Mouse (Mus musculus): ENCODE measurements around the gene Baz2b. TPM values are rescaled to one million over a fixed set of nuclear protein-coding genes. Genes with fewer than 3 reads are reported as not detected.
A peak's percentile ranks its signal among the peaks of the same experiment; 100 is the strongest.

Baz2b gene
- polyA plus RNA-seq, 1 experiment: 46.2 TPM

DNA sequence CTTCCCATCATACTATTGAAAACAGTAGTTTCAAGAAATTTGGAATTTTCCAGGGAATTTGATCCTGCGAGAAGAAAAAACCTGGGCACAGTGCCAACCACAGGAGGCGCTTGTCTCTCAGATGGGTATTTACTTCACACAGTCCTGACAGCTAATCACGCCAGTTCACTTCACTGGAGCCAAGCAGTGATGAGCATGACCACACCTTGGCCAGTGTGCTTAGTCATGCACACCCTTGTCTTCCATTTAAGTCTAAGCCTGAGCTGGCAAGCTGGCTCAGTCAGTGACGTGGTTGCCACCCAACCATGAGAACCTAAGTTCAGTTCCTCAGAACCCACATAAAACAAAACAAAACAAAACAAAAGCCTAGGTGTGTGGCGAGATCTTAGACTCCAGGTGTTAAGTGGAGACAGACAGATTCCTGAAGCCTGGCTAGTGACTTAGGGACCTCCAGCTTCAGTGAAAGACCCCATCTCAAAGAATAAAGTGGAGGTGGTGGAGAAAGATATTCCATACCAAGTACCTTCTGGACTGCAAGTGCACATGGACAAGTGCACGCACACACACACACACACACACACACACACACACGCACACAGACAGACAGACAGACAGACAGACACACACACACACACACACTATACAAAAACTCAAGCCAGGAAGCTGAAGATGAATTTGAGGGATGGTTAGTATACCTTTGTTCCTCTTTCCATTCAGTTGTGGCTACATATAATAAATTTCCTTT, 37.7 kb downstream of the Baz2b start:
- Histone ChIP-seq H3K4me3 (replicated peaks; ENCODE audit: insufficient read depth, low read depth, low read length) (no peak overlapping the region), H3K27ac (ENCODE audit: insufficient read depth, low read length) (no peak overlapping the region), H3K4me1 (ENCODE audit: control insufficient read depth, insufficient read depth, low read length) (peaks cover 3% of the 10 kb centered on the region), H3K27me3 (ENCODE audit: control insufficient read depth, insufficient read depth, low read length) (no peaks in the 10 kb centered on the region)
- WGBS: 42% methylated on average over 7 of the region's 7 CpGs
- DNase-seq: peak; percentile 33 to 61
- TF ChIP-seq POLR2A (IDR thresholded peaks at IDR 0.05; ENCODE audit: borderline replicate concordance, insufficient read depth, low read length) (no peak), CTCF (IDR thresholded peaks at IDR 0.05; ENCODE audit: borderline replicate concordance, insufficient read depth, low read depth, low read length) (peak; percentile 20; the same call in 1 of the 2 replicates)

GRCm38 (mm10) chr2:60166878-60167277, 42.8 kb downstream of the Baz2b start:
- Histone ChIP-seq H3K4me3 (replicated peaks; ENCODE audit: insufficient read depth, low read depth, low read length) (no peak overlapping the region), H3K4me1 (ENCODE audit: control insufficient read depth, insufficient read depth, low read length) (peaks cover 2% of the 10 kb centered on the region), H3K27me3 (ENCODE audit: control insufficient read depth, insufficient read depth, low read length) (no peaks in the 10 kb centered on the region), H3K27ac (ENCODE audit: insufficient read depth, low read length) (no peak overlapping the region)
- no peak for DNase-seq
- TF ChIP-seq POLR2A (IDR thresholded peaks at IDR 0.05; ENCODE audit: borderline replicate concordance, insufficient read depth, low read length) (no peak), CTCF (IDR thresholded peaks at IDR 0.05; ENCODE audit: borderline replicate concordance, insufficient read depth, low read depth, low read length) (no peak)
- WGBS: 93% methylated on average over 4 of the region's 4 CpGs

GRCm38 (mm10) chr2:60165679-60166078, 44.0 kb downstream of the Baz2b start:
- no peak overlapping the region for H3K4me3 ChIP-seq (replicated peaks; ENCODE audit: insufficient read depth, low read depth, low read length)
- no peak for TF ChIP-seq POLR2A (IDR thresholded peaks at IDR 0.05; ENCODE audit: borderline replicate concordance, insufficient read depth, low read length)
- TF ChIP-seq CTCF (IDR thresholded peaks at IDR 0.05; ENCODE audit: borderline replicate concordance, insufficient read depth, low read depth, low read length): no peak
- 95% methylated on average over 11 of the region's 11 CpGs for WGBS
- no peaks in the 10 kb centered on the region for H3K27me3 ChIP-seq (ENCODE audit: control insufficient read depth, insufficient read depth, low read length)
- H3K27ac ChIP-seq (ENCODE audit: insufficient read depth, low read length): no peak overlapping the region
- no peaks in the 10 kb centered on the region for H3K4me1 ChIP-seq (ENCODE audit: control insufficient read depth, insufficient read depth, low read length)
- DNase-seq: no peak

GRCm38 (mm10) chr2:60163744-60164143, 45.9 kb downstream of the Baz2b start:
- Histone ChIP-seq H3K4me3 (replicated peaks; ENCODE audit: insufficient read depth, low read depth, low read length) (no peak overlapping the region), H3K27ac (ENCODE audit: insufficient read depth, low read length) (no peak overlapping the region), H3K27me3 (ENCODE audit: control insufficient read depth, insufficient read depth, low read length) (no peaks in the 10 kb centered on the region), H3K4me1 (ENCODE audit: control insufficient read depth, insufficient read depth, low read length) (no peaks in the 10 kb centered on the region)
- WGBS: 93% methylated on average over 2 of the region's 2 CpGs
- no peak for TF ChIP-seq CTCF (IDR thresholded peaks at IDR 0.05; ENCODE audit: borderline replicate concordance, insufficient read depth, low read depth, low read length)
- no peak for TF ChIP-seq POLR2A (IDR thresholded peaks at IDR 0.05; ENCODE audit: borderline replicate concordance, insufficient read depth, low read length)
- no peak for DNase-seq

DNA sequence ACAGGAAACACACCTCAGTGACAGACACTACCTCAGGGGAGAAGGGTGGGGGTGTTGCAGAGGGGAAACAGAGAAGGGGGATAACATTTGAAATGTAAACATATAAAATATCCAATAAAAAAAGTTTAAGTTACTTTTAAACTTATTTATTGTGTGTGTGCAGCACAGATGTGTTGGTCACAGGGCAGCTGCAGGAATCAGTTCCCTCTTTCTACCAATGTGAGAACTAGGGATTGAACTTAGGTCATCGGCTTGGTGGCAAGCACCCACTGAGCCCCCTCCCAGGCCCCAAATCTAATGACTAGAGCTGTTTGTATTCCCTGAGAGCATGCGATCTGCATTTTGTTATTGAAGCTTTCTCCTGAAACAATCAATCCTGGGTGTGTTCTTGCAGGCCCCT, 57.2 kb downstream of the Baz2b start:
- no peak for DNase-seq
- Histone ChIP-seq H3K27ac (ENCODE audit: insufficient read depth, low read length) (no peak overlapping the region), H3K4me3 (replicated peaks; ENCODE audit: insufficient read depth, low read depth, low read length) (no peak overlapping the region), H3K27me3 (ENCODE audit: control insufficient read depth, insufficient read depth, low read length) (no peaks in the 10 kb centered on the region), H3K4me1 (ENCODE audit: control insufficient read depth, insufficient read depth, low read length) (no peaks in the 10 kb centered on the region)
- 88% methylated on average over 2 of the region's 2 CpGs for WGBS
- TF ChIP-seq POLR2A (IDR thresholded peaks at IDR 0.05; ENCODE audit: borderline replicate concordance, insufficient read depth, low read length) (no peak), CTCF (IDR thresholded peaks at IDR 0.05; ENCODE audit: borderline replicate concordance, insufficient read depth, low read depth, low read length) (no peak)

DNA sequence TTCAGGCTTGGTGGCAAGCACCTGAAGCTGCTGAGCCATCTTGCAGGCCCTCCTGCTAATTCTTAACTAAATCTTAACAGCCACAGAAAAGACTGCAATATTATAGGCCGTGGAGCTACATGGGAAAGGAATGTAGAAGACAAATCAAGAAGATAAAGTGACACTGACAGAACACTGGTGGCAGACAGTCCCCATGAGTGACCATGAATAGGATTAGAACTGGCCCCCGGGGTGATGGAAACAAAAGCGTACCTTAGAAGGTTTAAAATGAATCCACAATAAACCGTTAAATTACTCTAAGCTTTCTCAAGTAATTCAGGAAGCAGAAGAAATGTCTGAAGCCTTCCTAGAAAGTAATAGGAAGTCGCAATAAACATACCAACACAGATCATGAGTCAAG, 61.0 kb downstream of the Baz2b start:
- DNase-seq: no peak
- no peak overlapping the region for H3K4me3 ChIP-seq (replicated peaks; ENCODE audit: insufficient read depth, low read depth, low read length)
- no peaks in the 10 kb centered on the region for H3K4me1 ChIP-seq (ENCODE audit: control insufficient read depth, insufficient read depth, low read length)
- no peaks in the 10 kb centered on the region for H3K27me3 ChIP-seq (ENCODE audit: control insufficient read depth, insufficient read depth, low read length)
- no peak overlapping the region for H3K27ac ChIP-seq (ENCODE audit: insufficient read depth, low read length)
- TF ChIP-seq CTCF (IDR thresholded peaks at IDR 0.05; ENCODE audit: borderline replicate concordance, insufficient read depth, low read depth, low read length): no peak
- TF ChIP-seq POLR2A (IDR thresholded peaks at IDR 0.05; ENCODE audit: borderline replicate concordance, insufficient read depth, low read length): no peak
- 49% methylated on average over 5 of the region's 5 CpGs for WGBS

DNA sequence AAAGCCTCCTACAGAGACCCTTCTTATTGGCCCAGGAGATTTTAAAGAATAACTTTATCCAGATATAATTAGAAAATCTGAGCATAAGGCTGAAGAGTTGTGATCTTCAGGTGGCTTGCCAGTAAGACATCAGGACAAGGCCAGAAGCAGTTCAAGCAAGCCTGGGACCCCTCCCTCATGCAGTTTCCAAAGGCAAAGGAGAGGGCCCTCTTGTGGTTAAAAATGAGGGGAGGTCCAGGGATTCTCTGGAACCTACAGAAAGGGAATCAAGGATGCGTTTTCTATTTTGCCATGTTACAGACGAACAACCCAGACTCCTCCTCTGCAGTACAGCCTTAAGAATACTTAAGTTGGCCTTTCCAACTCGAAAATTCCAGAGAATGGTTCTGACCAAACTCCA, 62.2 kb downstream of the Baz2b start:
- H3K27ac ChIP-seq (ENCODE audit: insufficient read depth, low read length): no peak overlapping the region
- 58% methylated on average over 3 of the region's 3 CpGs for WGBS
- DNase-seq: no peak
- no peaks in the 10 kb centered on the region for H3K27me3 ChIP-seq (ENCODE audit: control insufficient read depth, insufficient read depth, low read length)
- no peaks in the 10 kb centered on the region for H3K4me1 ChIP-seq (ENCODE audit: control insufficient read depth, insufficient read depth, low read length)
- TF ChIP-seq POLR2A (IDR thresholded peaks at IDR 0.05; ENCODE audit: borderline replicate concordance, insufficient read depth, low read length): no peak
- TF ChIP-seq CTCF (IDR thresholded peaks at IDR 0.05; ENCODE audit: borderline replicate concordance, insufficient read depth, low read depth, low read length): no peak
- H3K4me3 ChIP-seq (replicated peaks; ENCODE audit: insufficient read depth, low read depth, low read length): no peak overlapping the region

GRCm38 (mm10) chr2:60145742-60146141, 63.9 kb downstream of the Baz2b start:
- Histone ChIP-seq H3K4me1 (ENCODE audit: control insufficient read depth, insufficient read depth, low read length) (no peaks in the 10 kb centered on the region), H3K4me3 (replicated peaks; ENCODE audit: insufficient read depth, low read depth, low read length) (no peak overlapping the region), H3K27ac (ENCODE audit: insufficient read depth, low read length) (no peak overlapping the region), H3K27me3 (ENCODE audit: control insufficient read depth, insufficient read depth, low read length) (no peaks in the 10 kb centered on the region)
- DNase-seq: no peak
- WGBS: 66% methylated on average over 6 of the region's 6 CpGs
- TF ChIP-seq POLR2A (IDR thresholded peaks at IDR 0.05; ENCODE audit: borderline replicate concordance, insufficient read depth, low read length): no peak
- no peak for TF ChIP-seq CTCF (IDR thresholded peaks at IDR 0.05; ENCODE audit: borderline replicate concordance, insufficient read depth, low read depth, low read length)
